Mouse (Mus musculus) heart, adult 18-20 months (tissue): ENCODE measurements at regions not wholly inside any gene's neighbourhood (a gene's known extent, or its start where the extent isn't known, plus 50 kb on each side); places are given as distances from the start of the nearest gene placed in this dataset.

Source experiments
- DNase-seq, 2 experiments: peaks; one replicate each; pipeline ENCODE4 v3.0.0; 2021 to 2022; ENCODE audit warnings: mixed read lengths in 1 of 2

GRCm38 (mm10) chr4:131100093-131100795 is 156.1 kb downstream of the Matn1 start:
- DNase-seq: no peak

DNA sequence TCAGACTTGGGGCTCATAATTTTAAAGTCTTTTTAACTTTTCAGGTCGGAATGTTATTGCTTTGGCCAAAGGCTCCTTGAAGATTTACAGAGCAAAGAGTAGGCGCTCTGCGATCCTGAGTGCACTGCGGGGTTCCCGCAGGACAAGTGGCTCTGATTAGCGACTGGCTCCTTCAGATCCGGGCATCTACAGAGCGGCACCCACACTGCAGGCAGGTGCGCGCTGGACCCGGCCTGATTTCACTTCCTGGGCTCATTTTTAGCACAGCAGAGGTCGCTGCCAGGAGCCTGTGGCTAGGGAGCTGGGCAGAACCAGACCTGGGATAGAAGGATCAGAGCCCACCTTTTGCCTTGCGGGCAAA is 156.6 kb downstream of the Matn1 start:
- no peak for DNase-seq

GRCm38 (mm10) chr4:131102163-131102562 is 158.0 kb downstream of the Matn1 start:
- no peak for DNase-seq

DNA sequence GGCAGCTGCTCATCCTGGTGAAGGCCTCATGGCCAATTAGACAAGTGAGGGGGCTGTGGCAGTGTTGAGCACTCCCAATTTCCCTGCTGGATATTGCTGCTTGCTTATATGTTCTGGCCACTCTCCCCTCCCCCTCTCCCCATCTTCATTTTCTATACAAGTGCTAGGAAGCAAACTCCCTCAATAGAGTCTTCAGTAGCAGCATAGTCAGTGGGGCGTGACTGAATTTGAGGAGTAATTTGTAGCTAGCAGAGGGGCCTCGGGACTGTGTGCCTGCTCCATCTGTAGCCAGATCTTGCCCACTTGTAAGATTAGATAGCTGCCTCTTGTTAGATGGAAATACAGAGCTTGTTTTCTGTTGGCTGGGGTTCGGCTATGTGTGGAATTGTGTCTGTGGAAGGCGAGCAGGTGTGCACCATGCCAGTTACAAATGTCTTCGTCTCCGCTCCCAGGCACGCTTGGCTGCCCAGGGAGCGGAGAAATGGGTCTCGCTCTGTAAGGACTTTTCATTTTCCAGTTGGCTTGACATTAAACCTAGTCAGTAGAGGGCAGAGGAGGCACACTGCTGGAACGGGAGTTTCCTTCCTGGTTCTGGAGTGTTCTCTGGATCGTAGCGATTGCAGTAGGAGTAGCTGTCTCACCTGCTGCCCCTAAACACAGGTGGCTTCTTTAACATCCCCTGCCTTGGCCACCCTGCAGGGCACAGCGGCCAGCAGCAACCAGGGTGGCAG is 163.1 kb downstream of the Matn1 start:
- DNase-seq: peak in 1 of 2 experiments; percentile 4

DNA sequence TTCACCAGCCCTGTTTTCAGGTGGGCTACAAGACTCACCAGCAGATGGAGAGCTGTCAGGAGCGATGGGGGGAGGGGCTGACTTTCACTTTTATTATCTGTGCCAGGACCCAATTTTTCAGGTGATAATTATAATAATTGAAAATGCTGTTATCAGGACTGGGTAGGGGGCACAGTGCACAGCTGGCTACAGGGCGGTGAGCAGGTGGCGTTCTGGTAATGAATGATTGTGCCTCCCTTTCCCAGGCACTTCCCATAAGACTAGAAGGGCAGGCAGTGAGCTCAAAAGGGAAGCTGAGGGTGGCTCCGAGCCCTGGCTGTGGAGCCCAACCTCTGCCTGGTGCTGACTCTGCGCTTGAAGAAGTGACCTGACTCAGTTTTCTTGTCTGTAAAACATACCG is 168.4 kb downstream of the Matn1 start:
- DNase-seq: no peak

DNA sequence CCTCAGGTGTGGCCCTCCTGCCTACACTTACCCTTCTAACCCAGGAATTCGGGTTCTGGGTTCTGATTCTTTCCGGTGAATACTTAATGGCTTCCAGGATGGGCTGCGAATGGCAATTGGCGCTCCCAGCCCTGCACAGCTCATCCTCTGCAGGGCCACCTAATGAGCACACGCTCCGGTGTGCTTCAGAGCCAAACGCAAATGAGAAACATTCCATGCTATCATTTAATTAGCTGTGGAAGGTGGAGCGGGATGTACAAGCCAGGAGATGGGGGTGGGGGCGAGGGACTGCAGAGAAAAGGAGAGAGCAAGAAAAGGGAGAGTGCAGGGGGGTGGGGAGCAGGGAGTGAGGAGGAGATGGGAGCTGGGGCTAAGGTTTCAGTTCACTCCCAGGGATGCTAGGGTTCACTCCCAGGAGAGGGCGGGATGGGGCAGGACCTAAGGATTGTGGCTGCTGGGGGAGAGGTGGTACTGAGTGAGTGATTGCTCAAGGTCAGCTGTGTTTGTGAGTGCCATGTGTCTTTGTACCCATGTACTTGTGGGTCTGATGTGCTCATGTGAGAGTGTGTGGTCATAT is 169.6 kb downstream of the Matn1 start:
- DNase-seq: no peak

GRCm38 (mm10) chr4:131115247-131115646 is 171.1 kb downstream of the Matn1 start:
- DNase-seq: peak; percentile 54 to 82

- DNase-seq: no peak
Measured at GRCm38 (mm10) chr4:131118586-131118985, 174.4 kb downstream of the Matn1 start.

GRCm38 (mm10) chr4:131119621-131120020 is 175.4 kb downstream of the Matn1 start:
- DNase-seq: no peak

DNA sequence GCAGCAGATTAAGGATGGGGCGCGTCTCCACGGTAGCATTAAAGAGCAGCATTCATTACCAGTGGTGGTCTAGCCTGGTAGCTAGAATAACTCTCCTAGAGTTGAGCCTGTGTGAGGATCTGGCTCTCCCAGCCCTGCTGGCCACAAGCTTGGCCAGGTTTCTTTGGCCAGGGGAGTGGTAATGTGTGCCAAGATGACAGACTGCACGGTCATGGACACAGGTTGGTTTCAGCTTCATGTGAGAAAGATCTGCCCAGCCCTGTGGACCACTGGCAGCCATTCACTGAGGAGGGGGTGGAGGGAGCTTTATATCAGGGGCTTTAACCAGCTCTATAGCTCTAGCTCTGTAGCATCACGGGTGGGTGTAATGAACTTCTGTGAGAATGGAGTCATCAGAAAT is 176.5 kb downstream of the Matn1 start:
- no peak for DNase-seq

GRCm38 (mm10) chr4:131125975-131126374 is 181.8 kb downstream of the Matn1 start:
- DNase-seq: no peak

DNA sequence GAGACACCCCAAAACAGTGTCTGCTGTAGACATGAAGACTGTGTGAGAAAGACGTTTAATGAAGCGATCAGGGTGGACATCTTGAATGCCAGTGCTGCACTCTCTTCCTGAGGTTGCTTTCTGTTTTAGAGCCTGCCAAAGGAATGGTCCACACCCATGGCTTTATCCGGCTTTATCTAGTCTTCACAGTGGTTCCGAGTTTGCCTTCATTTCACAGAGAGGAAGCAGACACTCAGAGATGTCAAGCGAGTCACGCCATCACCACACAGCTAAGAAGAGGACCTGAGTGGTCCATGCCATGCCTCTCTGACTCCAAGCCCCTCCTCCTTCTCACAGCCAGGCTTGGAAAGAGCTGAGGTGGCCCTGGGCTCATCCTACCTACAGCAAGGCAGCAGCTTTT is 182.7 kb downstream of the Matn1 start:
- DNase-seq: no peak

DNA sequence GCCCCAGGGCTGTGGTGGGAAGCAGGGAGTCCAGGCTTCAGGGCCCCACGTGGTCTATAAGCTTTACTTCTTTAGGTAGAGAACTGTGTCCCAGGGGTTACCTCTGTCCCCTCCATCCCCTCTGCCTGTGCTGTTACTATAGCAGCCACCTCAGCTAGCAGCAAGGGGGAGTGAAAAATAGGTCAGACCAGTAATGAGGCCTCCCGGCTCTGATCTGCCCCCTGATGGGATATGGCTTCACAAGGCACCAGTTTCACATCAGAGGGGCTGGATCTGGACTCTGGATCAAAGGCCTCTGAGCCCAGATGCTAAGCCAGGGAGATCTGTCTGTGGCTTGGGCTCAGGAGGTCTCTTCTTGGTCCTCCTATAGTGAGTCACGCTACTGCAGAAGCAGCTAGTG is 184.5 kb downstream of the Matn1 start:
- no peak for DNase-seq

- no peak for DNase-seq
Measured at GRCm38 (mm10) chr4:131132201-131132600, 188.0 kb downstream of the Matn1 start.

DNA sequence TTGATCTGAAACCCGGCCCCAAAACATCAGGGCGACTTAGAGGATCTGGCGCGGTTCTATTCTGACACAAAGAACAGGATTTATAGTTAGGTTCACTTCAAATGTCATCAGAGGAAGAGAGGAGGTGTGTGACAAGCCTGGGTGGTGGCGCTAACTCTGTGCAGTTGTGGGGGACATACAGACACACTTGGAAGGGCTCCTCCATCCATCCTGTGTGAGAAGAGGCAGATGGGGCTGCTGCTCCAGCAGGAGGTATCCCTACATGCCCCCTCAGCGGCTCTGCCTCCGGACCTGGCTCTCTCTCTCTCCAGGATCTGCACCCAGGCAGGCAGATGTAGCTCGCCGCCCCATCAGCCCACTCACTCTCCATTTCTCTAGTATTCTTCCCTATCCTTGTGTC is 188.6 kb downstream of the Matn1 start:
- no peak for DNase-seq

GRCm38 (mm10) chr4:131135841-131136240 is 191.7 kb downstream of the Matn1 start:
- DNase-seq: no peak

- DNase-seq: no peak
Measured at GRCm38 (mm10) chr4:131138891-131139290, 194.7 kb downstream of the Matn1 start.

DNA sequence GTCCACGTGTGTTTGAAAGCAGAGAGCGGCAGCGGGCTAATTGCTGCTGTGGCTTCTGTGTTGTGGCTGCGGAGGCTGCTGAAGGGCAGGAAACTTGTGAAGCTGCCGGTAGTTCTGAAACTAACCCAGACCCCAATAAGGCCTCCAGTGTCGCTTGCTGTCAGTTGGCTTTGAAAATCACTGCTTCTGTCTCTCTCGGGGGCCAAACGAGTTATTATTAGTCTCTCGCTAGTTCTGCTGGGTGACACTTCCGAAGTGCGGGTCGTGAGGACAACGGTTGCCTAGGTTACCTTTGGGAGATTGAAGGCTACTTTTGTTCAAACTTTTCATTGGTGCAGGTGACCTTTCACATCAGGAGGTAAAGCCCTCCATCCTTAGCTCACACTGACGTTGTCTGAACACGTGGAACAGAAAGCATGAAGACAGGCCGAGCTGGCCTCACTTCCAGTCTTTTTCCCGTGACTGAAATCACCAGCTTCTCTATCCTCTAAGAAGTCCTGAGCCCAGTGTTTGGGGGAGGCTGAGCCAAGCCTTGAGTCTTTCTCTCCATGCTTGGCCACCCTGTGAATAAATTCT is 197.8 kb downstream of the Matn1 start:
- no peak for DNase-seq

DNA sequence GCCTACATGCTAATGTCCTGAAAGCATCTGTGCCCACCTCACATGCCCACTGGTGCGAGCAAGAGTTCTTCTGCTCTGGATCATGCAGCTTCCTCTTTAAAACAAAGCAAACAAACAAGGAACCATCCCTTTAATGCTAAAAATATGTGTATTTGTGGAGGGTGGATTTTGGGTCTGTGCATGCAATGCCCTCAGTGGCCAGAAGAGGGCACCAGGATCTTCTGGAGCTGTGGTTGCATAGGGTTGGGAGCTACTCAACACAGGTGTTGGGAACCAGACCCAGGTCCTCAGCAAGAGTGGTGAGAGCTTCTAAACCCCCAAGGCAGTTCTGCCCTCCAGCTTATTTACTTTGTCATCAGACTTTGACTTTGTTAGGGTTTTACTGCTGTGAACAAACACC is 201.3 kb downstream of the Matn1 start:
- DNase-seq: no peak

DNA sequence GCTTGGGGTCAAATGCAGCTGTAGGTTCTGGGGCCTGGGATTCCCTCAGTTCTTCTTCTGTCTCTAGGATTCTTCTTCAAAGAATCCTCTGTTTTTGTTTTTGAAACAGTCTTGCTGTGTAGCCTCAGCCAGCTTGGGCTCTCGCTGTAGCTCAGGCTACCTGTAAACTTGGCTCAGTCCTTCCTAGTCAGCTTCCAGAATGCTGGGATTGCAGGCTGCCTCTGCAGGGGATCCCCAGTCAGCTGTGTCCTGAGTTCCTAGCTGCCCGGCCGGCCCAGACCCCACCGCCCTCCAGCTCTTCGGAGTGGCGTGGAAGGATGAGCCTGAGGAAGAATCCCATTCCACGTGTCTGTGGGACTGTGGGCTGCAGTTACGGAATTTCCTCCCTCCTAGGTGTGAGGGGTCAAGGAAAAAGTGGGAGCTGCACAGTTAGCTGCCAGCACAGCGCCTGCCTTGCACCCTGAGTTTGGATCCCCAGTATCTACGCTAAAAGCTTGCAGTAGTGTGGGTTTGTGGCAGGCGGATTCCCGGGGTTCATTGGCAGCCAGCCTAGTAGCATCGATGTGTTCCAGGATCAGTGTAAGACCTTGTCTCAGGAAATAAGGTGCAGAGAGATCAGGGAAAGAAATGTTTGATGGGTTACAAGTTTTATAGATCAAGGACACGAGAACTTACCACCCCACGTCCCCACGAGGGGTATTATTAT is 204.0 kb downstream of the Matn1 start:
- DNase-seq: no peak

DNA sequence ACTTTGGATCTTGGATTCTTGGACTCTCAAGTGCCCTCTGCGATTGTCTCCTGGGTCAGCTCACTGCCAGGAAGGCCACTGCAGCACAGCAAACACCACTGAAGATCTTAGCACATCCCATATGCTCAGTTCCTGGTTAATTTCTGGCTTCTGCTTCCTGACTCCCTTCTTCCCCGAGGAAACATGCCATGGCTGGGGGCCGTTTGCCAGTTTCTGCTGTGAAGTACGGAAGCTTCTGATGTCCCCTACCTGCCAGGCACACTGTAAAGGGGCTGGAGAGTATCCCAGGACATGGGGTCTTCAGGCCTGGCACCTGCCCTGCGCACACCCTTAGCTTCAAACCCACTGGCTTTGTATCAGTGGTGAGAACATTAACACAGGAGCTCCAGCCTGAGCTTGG is 205.3 kb downstream of the Matn1 start:
- no peak for DNase-seq

- DNase-seq: no peak
Measured at GRCm38 (mm10) chr4:131159712-131160111, 215.5 kb downstream of the Matn1 start.

DNA sequence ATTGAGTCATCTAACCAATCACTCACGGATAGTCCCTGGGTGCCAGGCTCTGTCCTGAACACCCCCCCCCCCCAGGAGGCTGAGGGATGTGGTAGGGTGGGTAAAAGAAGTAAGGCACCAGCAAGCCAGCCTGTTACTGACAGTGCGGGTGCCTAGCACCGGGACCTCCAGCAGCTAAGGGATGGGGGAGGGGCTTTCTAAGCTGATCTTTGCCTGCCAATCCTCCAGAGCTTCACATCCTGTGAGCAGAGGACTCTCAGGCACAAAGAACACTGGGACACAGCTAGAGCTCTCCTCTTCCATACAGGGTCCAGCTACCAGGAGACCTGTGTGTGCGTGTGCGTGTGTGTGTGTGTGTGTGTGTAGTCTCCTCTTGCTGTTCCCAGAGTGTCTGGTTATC is 215.9 kb downstream of the Matn1 start:
- no peak for DNase-seq
